Mouse (Mus musculus) MEL (cell line): ENCODE measurements around the gene Gm436. TPM values are rescaled to one million over a fixed set of nuclear protein-coding genes. Genes with fewer than 3 reads are reported as not detected.

Experiments used
- DNase-seq: peaks from one replicate; pipeline ENCODE4 v3.0.0; 2011; ENCODE audit warnings: low read depth, low spot score
- H3K27ac ChIP-seq: 2 replicates; pipeline ENCODE4 v1.5.1; 2012; ENCODE audit warnings: low read depth, mild to moderate bottlenecking, control low read depth, low read length, moderate library complexity; ENCODE audit not compliant: control insufficient read depth
- H3K27me3 ChIP-seq, 2 experiments: fragments of 150-350 bp in 1 of 2; sonication (generic) in 1 of 2; 2 replicates each; pipeline ENCODE4 v1.6.1; 2012; ENCODE audit warnings: low read length in 2 of 2, mild to moderate bottlenecking in 2 of 2, improper control_type of control experiment in 1 of 2, moderate library complexity in 1 of 2; ENCODE audit not compliant: insufficient read depth in 2 of 2, control insufficient read depth in 1 of 2
- H3K36me3 ChIP-seq, 2 experiments: 2 replicates each; pipeline ENCODE4 v1.6.1; 2012 to 2014; ENCODE audit warnings: low read length in 2 of 2, improper control_type of control experiment in 1 of 2, inconsistent platforms in 1 of 2, mild to moderate bottlenecking in 1 of 2; ENCODE audit not compliant: insufficient read depth in 2 of 2, control insufficient read depth in 1 of 2
- H3K4me1 ChIP-seq, 2 experiments: fragments of 150-350 bp in 1 of 2; sonication (generic) in 1 of 2; 2 replicates each; pipeline ENCODE4 v1.6.1; 2012; ENCODE audit warnings: low read length in 2 of 2, improper control_type of control experiment in 1 of 2, mild to moderate bottlenecking in 1 of 2; ENCODE audit not compliant: insufficient read depth in 2 of 2, control insufficient read depth in 1 of 2
- H3K4me3 ChIP-seq, 2 experiments: fragments of 150-350 bp in 1 of 2; sonication (generic) in 1 of 2; 2 replicates each; pipeline ENCODE4 v1.5.1; 2012; ENCODE audit warnings: low read depth in 2 of 2, low read length in 2 of 2, mild to moderate bottlenecking in 2 of 2, moderate library complexity in 2 of 2, control low read depth in 1 of 2, improper control_type of control experiment in 1 of 2; ENCODE audit not compliant: control insufficient read depth in 1 of 2, insufficient read depth in 1 of 2
- H3K79me2 ChIP-seq: 2 replicates; pipeline ENCODE4 v1.6.1; 2012; ENCODE audit warnings: mild to moderate bottlenecking, low read length, moderate library complexity; ENCODE audit not compliant: control insufficient read depth, poor library complexity, insufficient read depth
- H3K9ac ChIP-seq: 2 replicates; pipeline ENCODE4 v1.6.1; 2012; ENCODE audit warnings: low read depth, mild to moderate bottlenecking, control low read depth, low read length, moderate library complexity; ENCODE audit not compliant: control insufficient read depth, poor library complexity, severe bottlenecking
- H3K9me3 ChIP-seq: fragments of 150-350 bp; sonication (generic); replicated peaks from 2 replicates; pipeline ENCODE4 v1.6.1; 2012; ENCODE audit warnings: mild to moderate bottlenecking, low read length, improper control_type of control experiment, moderate library complexity; ENCODE audit not compliant: insufficient read depth
- E2F4 ChIP-seq: IDR thresholded peaks from 2 replicates; pipeline ENCODE4 v1.6.1; 2011; ENCODE audit warnings: low read depth, low read length, improper control_type of control experiment, borderline replicate concordance
- ELF1 ChIP-seq: IDR thresholded peaks from 2 replicates; pipeline ENCODE4 v1.6.1; 2014; ENCODE audit warnings: low read depth, mild to moderate bottlenecking, inconsistent platforms, low read length, improper control_type of control experiment, moderate library complexity
- ETS1 ChIP-seq: IDR thresholded peaks from 2 replicates; pipeline ENCODE4 v1.6.1; 2012; ENCODE audit warnings: low read depth, mild to moderate bottlenecking, inconsistent platforms, low read length, improper control_type of control experiment, moderate library complexity
- GABPA ChIP-seq: IDR thresholded peaks from 2 replicates; pipeline ENCODE4 v1.6.1; 2012; ENCODE audit warnings: low read depth, mild to moderate bottlenecking, inconsistent platforms, low read length, improper control_type of control experiment, moderate library complexity
- HCFC1 ChIP-seq: IDR thresholded peaks from 2 replicates; pipeline ENCODE4 v1.6.1; 2012; ENCODE audit warnings: low read depth, mild to moderate bottlenecking, inconsistent platforms, low read length, improper control_type of control experiment, moderate library complexity
- MAX ChIP-seq: IDR thresholded peaks from 2 replicates; pipeline ENCODE4 v1.6.1; 2011; ENCODE audit warnings: low read length, improper control_type of control experiment
- MAZ ChIP-seq: IDR thresholded peaks from 2 replicates; pipeline ENCODE4 v1.6.1; 2012; ENCODE audit warnings: low read depth, mild to moderate bottlenecking, inconsistent platforms, low read length, improper control_type of control experiment
- MEF2A ChIP-seq: IDR thresholded peaks from 2 replicates; pipeline ENCODE4 v1.6.1; 2014; ENCODE audit warnings: low read depth, mild to moderate bottlenecking, inconsistent platforms, low read length, improper control_type of control experiment; ENCODE audit not compliant: poor library complexity, insufficient replicate concordance, severe bottlenecking; ENCODE audit errors: extremely low read depth
- MXI1 ChIP-seq: IDR thresholded peaks from 2 replicates; pipeline ENCODE4 v1.6.1; 2011; ENCODE audit warnings: mild to moderate bottlenecking, low read depth, low read length, improper control_type of control experiment
- MYB ChIP-seq: IDR thresholded peaks from 2 replicates; pipeline ENCODE4 v1.6.1; 2011; ENCODE audit warnings: mild to moderate bottlenecking, low read depth, low read length, improper control_type of control experiment
- MYC ChIP-seq: IDR thresholded peaks from 2 replicates; pipeline ENCODE4 v1.6.1; 2011; ENCODE audit warnings: low read depth, mild to moderate bottlenecking, low read length, improper control_type of control experiment, moderate library complexity
- POLR2AphosphoS2 ChIP-seq: IDR thresholded peaks from 2 replicates; pipeline ENCODE4 v1.6.1; 2011; ENCODE audit warnings: low read length, improper control_type of control experiment
- POLR2AphosphoS5 ChIP-seq: IDR thresholded peaks from 2 replicates; pipeline ENCODE4 v1.6.1; 2012; ENCODE audit warnings: low read depth, borderline replicate concordance, mild to moderate bottlenecking, inconsistent platforms, low read length, moderate library complexity, mixed read lengths
- RAD21 ChIP-seq: IDR thresholded peaks from 2 replicates; pipeline ENCODE4 v1.6.1; 2011; ENCODE audit warnings: mild to moderate bottlenecking, low read depth, low read length, improper control_type of control experiment
- TAL1 ChIP-seq: IDR thresholded peaks from 2 replicates; pipeline ENCODE4 v1.6.1; 2012; ENCODE audit warnings: mild to moderate bottlenecking, inconsistent platforms, low read length, moderate library complexity, mixed read lengths
- TBP ChIP-seq: IDR thresholded peaks from 2 replicates; pipeline ENCODE4 v1.8.0; 2011; ENCODE audit warnings: low read depth, low read length, improper control_type of control experiment
- UBTF ChIP-seq: IDR thresholded peaks from 2 replicates; pipeline ENCODE4 v1.6.1; 2012; ENCODE audit warnings: low read depth, mild to moderate bottlenecking, inconsistent platforms, low read length, improper control_type of control experiment, moderate library complexity, borderline replicate concordance; ENCODE audit not compliant: insufficient read depth
- ZC3H11A ChIP-seq: IDR thresholded peaks from 2 replicates; pipeline ENCODE4 v1.6.1; 2012; ENCODE audit warnings: low read depth, mild to moderate bottlenecking, inconsistent platforms, low read length, improper control_type of control experiment
- ZMIZ1 ChIP-seq: IDR thresholded peaks from 2 replicates; pipeline ENCODE4 v1.6.1; 2012; ENCODE audit warnings: low read depth, mild to moderate bottlenecking, inconsistent platforms, low read length, improper control_type of control experiment, moderate library complexity
- ZNF384 ChIP-seq: IDR thresholded peaks from 2 replicates; pipeline ENCODE4 v1.6.1; 2012; ENCODE audit warnings: low read depth, mild to moderate bottlenecking, inconsistent platforms, low read length, improper control_type of control experiment
- polyA plus RNA-seq, 2 experiments: library from polyadenylated mRNA; stranded (reverse) in 1 of 2; unstranded in 1 of 2; fragments of >175 nt in 1 of 2; fragments of >200 nt in 1 of 2; gene quantifications; 2 replicates each; pipeline versions ENCODE4 v1.2.1 to v1.2.4; 2012; ENCODE audit warnings: low replicate concordance in 2 of 2, low read depth in 1 of 2; ENCODE audit not compliant: insufficient read length in 2 of 2, insufficient read depth in 1 of 2, missing spikeins in 1 of 2
- total RNA-seq: library from RNA; depleted of rRNA; stranded (reverse); fragments of 300-350 nt; gene quantifications from 2 replicates; pipeline ENCODE4 v1.2.3, GENCODE M21; 2012

Gene Gm436
- total and polyA plus RNA-seq, 3 experiments: not detected

DNA sequence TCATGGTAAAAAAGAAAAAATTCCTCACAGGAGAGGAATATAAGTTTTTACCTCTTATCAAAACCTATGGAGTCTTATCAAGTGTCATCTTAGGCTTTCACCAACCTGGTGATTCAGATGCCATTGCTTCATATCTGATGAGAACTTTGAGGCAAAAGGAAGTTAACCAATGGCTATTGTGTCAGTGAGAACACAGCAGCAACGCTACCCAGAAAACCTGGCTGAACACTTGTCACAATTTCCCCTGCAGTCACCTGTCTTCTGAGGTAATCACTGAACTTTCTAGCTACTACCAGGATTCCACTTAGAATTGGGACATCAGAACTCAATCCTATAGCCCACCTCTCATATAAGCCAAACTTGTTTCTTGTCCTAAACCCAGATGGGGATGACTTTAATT lies 33.5 kb upstream of the Gm436 start:
- Histone ChIP-seq H3K4me1 (no peaks in the 10 kb centered on the region), H3K9ac (no peak overlapping the region), H3K27me3 (no peaks in the 10 kb centered on the region), H3K27ac (no peak overlapping the region), H3K79me2 (no peaks in the 10 kb centered on the region), H3K36me3 (no peaks in the 10 kb centered on the region), H3K9me3 (no peaks in the 10 kb centered on the region), H3K4me3 (no peak overlapping the region)
- no peak for DNase-seq
- TF ChIP-seq MXI1: no peak
- TF ChIP-seq TAL1: no peak
- no peak for TF ChIP-seq HCFC1
- TF ChIP-seq ETS1: no peak
- TF ChIP-seq MEF2A: no peak
- no peak for TF ChIP-seq UBTF
- TF ChIP-seq MAZ: no peak
- TF ChIP-seq MYC: no peak
- no peak for TF ChIP-seq ZC3H11A
- TF ChIP-seq GABPA: no peak
- no peak for TF ChIP-seq TBP

- H3K9me3 ChIP-seq: no peaks in the 10 kb centered on the region
- H3K27ac ChIP-seq: no peak overlapping the region
- H3K9ac ChIP-seq: no peak overlapping the region
- no peak for DNase-seq
- no peaks in the 10 kb centered on the region for H3K36me3 ChIP-seq
- no peaks in the 10 kb centered on the region for H3K79me2 ChIP-seq
- H3K4me1 ChIP-seq: no peaks in the 10 kb centered on the region
- no peaks in the 10 kb centered on the region for H3K27me3 ChIP-seq
- TF ChIP-seq ELF1: no peak
- TF ChIP-seq MAX: no peak
- TF ChIP-seq RAD21: no peak
- TF ChIP-seq E2F4: no peak
- no peak for TF ChIP-seq ZMIZ1
- no peak for TF ChIP-seq MAZ
- no peak for TF ChIP-seq MYC
- TF ChIP-seq POLR2AphosphoS5: no peak
- no peak for TF ChIP-seq MYB
- TF ChIP-seq HCFC1: no peak
- TF ChIP-seq POLR2AphosphoS2: no peak
- TF ChIP-seq ZNF384: no peak
- H3K4me3 ChIP-seq: no peak overlapping the region
Measured at GRCm38 (mm10) chr4:144718288-144718687, 32.1 kb upstream of the Gm436 start.
